Mouse (Mus musculus) forebrain, embryonic 13.5 days (tissue): ENCODE results near the gene Gdf15. TPM values are rescaled to one million over a fixed set of nuclear protein-coding genes. Genes with fewer than 3 reads are reported as not detected.
A peak's percentile ranks its signal among the peaks of the same experiment; 100 is the strongest.

Experiments used
- ATAC-seq: fragments of 200-750 bp; cut with Nextera tagmentation; 2 replicates; pipeline ENCODE4 v1.8.0; 2017
- H3K27ac ChIP-seq: fragments of 300-500 bp; sonication (generic); 2 replicates; pipeline ENCODE4 v1.5.1; 2015; ENCODE audit warnings: inconsistent platforms, mild to moderate bottlenecking, moderate library complexity
- H3K27me3 ChIP-seq: fragments of 300-500 bp; sonication (generic); 2 replicates; pipeline ENCODE4 v1.6.1; 2015; ENCODE audit warnings: mild to moderate bottlenecking, inconsistent platforms
- H3K36me3 ChIP-seq: fragments of 300-500 bp; sonication (generic); 2 replicates; pipeline ENCODE4 v1.6.1; 2015; ENCODE audit warnings: mild to moderate bottlenecking, inconsistent platforms; ENCODE audit not compliant: poor library complexity, severe bottlenecking
- H3K4me1 ChIP-seq: fragments of 300-500 bp; sonication (generic); 2 replicates; pipeline ENCODE4 v1.6.1; 2015; ENCODE audit warnings: inconsistent platforms
- H3K4me2 ChIP-seq: fragments of 300-500 bp; sonication (generic); 2 replicates; pipeline ENCODE4 v1.6.1; 2015; ENCODE audit warnings: inconsistent platforms, mild to moderate bottlenecking, moderate library complexity
- H3K4me3 ChIP-seq: fragments of 300-500 bp; sonication (generic); 2 replicates; pipeline ENCODE4 v1.5.1; 2015; ENCODE audit warnings: mild to moderate bottlenecking, inconsistent platforms
- H3K9ac ChIP-seq: fragments of 300-500 bp; sonication (generic); 2 replicates; pipeline ENCODE4 v1.6.1; 2015; ENCODE audit warnings: mild to moderate bottlenecking, inconsistent platforms
- H3K9me3 ChIP-seq: fragments of 300-500 bp; sonication (generic); replicated peaks from 2 replicates; pipeline ENCODE4 v1.6.1; 2016; ENCODE audit warnings: inconsistent platforms
- WGBS: fragments of 180-500 bp; shearing (Covaris S2); methylation state at CpG from one replicate; pipeline ENCODE4 v1.1.7; 2015; 5-methylcytosine and 5-hydroxymethylcytosine counted together
- polyA plus RNA-seq: library from polyadenylated mRNA; unstranded; fragments of >200 nt; fragmentation: Nextera tagmentation; extraction: Ambion mirVana; gene quantifications from 2 replicates; pipeline ENCODE4 v1.2.1, GENCODE M21; 2015

Gene Gdf15
- polyA plus RNA-seq, 1 experiment from 2014 or later = 0.15 TPM

- Histone ChIP-seq H3K27ac (peak overlapping the region; percentile 93), H3K4me1 (peaks cover 83% of the 10 kb centered on the region), H3K4me3 (no peak overlapping the region), H3K36me3 (peaks cover 32% of the 10 kb centered on the region), H3K9me3 (no peaks in the 10 kb centered on the region), H3K9ac (no peak overlapping the region), H3K4me2 (0 out of 2 replicates have a peak overlapping the region, but pooled peaks have one; percentile 54), H3K27me3 (peaks cover 16% of the 10 kb centered on the region; the same call in 1 of the 2 replicates)
- no peak for ATAC-seq
- 83% methylated on average over 12 of the region's 12 CpGs for WGBS
Observed at GRCm38 (mm10) chr8:70599507-70600290, 32.6 kb downstream of the Gdf15 start.

DNA sequence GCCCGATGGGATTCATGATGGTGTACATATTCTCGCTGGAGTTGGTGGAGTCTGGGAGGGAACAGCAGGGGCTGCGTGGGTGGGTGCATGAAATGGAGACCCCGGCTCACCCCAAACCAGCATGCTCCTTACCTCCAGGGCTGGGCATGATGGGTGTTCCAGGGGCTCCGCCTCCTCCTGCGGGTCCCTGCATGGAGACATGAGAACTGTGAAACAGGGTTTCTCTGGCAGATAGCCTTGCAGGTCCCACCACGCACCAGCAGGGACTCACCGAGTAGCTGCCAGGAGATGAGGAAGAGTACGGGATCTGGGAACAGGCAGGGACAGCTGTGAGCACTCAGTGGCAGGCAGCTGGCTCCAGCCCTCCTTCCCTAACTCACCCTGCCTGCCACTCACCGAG, 33.5 kb downstream of the Gdf15 start:
- Histone ChIP-seq H3K4me2 (peak overlapping the region; percentile 90), H3K9me3 (no peaks in the 10 kb centered on the region), H3K36me3 (peaks cover 32% of the 10 kb centered on the region), H3K27me3 (peaks cover 16% of the 10 kb centered on the region; the same call in 1 of the 2 replicates), H3K27ac (peak overlapping the region; percentile 5; the same call in 1 of the 2 replicates), H3K4me3 (peak overlapping the region; percentile 49), H3K9ac (peak overlapping the region; percentile 79), H3K4me1 (peaks cover 81% of the 10 kb centered on the region)
- ATAC-seq = 0 out of 2 replicates have a peak, but pooled peaks have one; percentile 0
- 15% methylated on average over 10 of the region's 10 CpGs for WGBS

- peak overlapping the region; percentile 49 for H3K4me3 ChIP-seq
- peak overlapping the region; percentile 90 for H3K4me2 ChIP-seq
- under 1% methylated on average over 29 of the region's 29 CpGs for WGBS
- peaks cover 84% of the 10 kb centered on the region for H3K4me1 ChIP-seq
- peak overlapping the region; percentile 79 for H3K9ac ChIP-seq
- H3K27me3 ChIP-seq = peaks cover 16% of the 10 kb centered on the region; the same call in 1 of the 2 replicates
- no peaks in the 10 kb centered on the region for H3K9me3 ChIP-seq
- peak; percentile 37 for ATAC-seq
- H3K27ac ChIP-seq = peak overlapping the region; percentile 51
- peaks cover 31% of the 10 kb centered on the region for H3K36me3 ChIP-seq
Observed at GRCm38 (mm10) chr8:70598283-70598682, 34.0 kb downstream of the Gdf15 start.

- H3K36me3 ChIP-seq = peaks cover 29% of the 10 kb centered on the region
- H3K27me3 ChIP-seq = peaks cover 16% of the 10 kb centered on the region; the same call in 1 of the 2 replicates
- 4% methylated on average over 62 of the region's 68 CpGs for WGBS
- peak overlapping the region; percentile 49 for H3K4me3 ChIP-seq
- H3K9ac ChIP-seq = peak overlapping the region; percentile 79
- H3K4me2 ChIP-seq = peak overlapping the region; percentile 90
- no peak for ATAC-seq
- peaks cover 84% of the 10 kb centered on the region for H3K4me1 ChIP-seq
- peak overlapping the region; percentile 51 for H3K27ac ChIP-seq
- no peaks in the 10 kb centered on the region for H3K9me3 ChIP-seq
Observed at GRCm38 (mm10) chr8:70597417-70598272, 34.6 kb downstream of the Gdf15 start.

- peaks cover 16% of the 10 kb centered on the region; the same call in 1 of the 2 replicates for H3K27me3 ChIP-seq
- peaks cover 78% of the 10 kb centered on the region for H3K4me1 ChIP-seq
- H3K4me3 ChIP-seq = peak overlapping the region; percentile 49
- H3K4me2 ChIP-seq = peak overlapping the region; percentile 90
- 83% methylated on average over 17 of the region's 17 CpGs for WGBS
- H3K27ac ChIP-seq = no peak overlapping the region
- no peaks in the 10 kb centered on the region for H3K9me3 ChIP-seq
- ATAC-seq = no peak
- peaks cover 26% of the 10 kb centered on the region for H3K36me3 ChIP-seq
- H3K9ac ChIP-seq = peak overlapping the region; percentile 79; the same call in 1 of the 2 replicates
Observed at GRCm38 (mm10) chr8:70596775-70597416, 35.4 kb downstream of the Gdf15 start.

GRCm38 (mm10) chr8:70596216-70596615, 36.0 kb downstream of the Gdf15 start:
- 93% methylated on average over 18 of the region's 18 CpGs for WGBS
- H3K27me3 ChIP-seq = peaks cover 16% of the 10 kb centered on the region; the same call in 1 of the 2 replicates
- no peak overlapping the region for H3K27ac ChIP-seq
- peaks cover 30% of the 10 kb centered on the region for H3K36me3 ChIP-seq
- H3K4me2 ChIP-seq = no peak overlapping the region
- no peaks in the 10 kb centered on the region for H3K9me3 ChIP-seq
- H3K4me3 ChIP-seq = no peak overlapping the region; the same call in 1 of the 2 replicates
- ATAC-seq = no peak
- H3K9ac ChIP-seq = no peak overlapping the region
- H3K4me1 ChIP-seq = peaks cover 71% of the 10 kb centered on the region

- H3K4me3 ChIP-seq = peak overlapping the region; percentile 66
- H3K27ac ChIP-seq = no peak overlapping the region
- no peak for ATAC-seq
- H3K4me1 ChIP-seq = peaks cover 67% of the 10 kb centered on the region
- 93% methylated on average over 12 of the region's 12 CpGs for WGBS
- H3K36me3 ChIP-seq = peaks cover 34% of the 10 kb centered on the region
- H3K9me3 ChIP-seq = no peaks in the 10 kb centered on the region
- peaks cover 16% of the 10 kb centered on the region; the same call in 1 of the 2 replicates for H3K27me3 ChIP-seq
- H3K4me2 ChIP-seq = peak overlapping the region; percentile 98; the same call in 1 of the 2 replicates
- H3K9ac ChIP-seq = no peak overlapping the region
Observed at GRCm38 (mm10) chr8:70595811-70596210, 36.4 kb downstream of the Gdf15 start.

GRCm38 (mm10) chr8:70594621-70595564, 37.4 kb downstream of the Gdf15 start:
- H3K27me3 ChIP-seq = peaks cover 16% of the 10 kb centered on the region; the same call in 1 of the 2 replicates
- H3K27ac ChIP-seq = peak overlapping the region; percentile 66
- H3K4me2 ChIP-seq = peak overlapping the region; percentile 98
- peaks cover 58% of the 10 kb centered on the region for H3K4me1 ChIP-seq
- H3K9me3 ChIP-seq = no peaks in the 10 kb centered on the region
- peaks cover 43% of the 10 kb centered on the region for H3K36me3 ChIP-seq
- peak overlapping the region; percentile 79 for H3K9ac ChIP-seq
- WGBS = 12% methylated on average over 80 of the region's 82 CpGs
- peak; percentile 5 for ATAC-seq
- H3K4me3 ChIP-seq = peak overlapping the region; percentile 66

DNA sequence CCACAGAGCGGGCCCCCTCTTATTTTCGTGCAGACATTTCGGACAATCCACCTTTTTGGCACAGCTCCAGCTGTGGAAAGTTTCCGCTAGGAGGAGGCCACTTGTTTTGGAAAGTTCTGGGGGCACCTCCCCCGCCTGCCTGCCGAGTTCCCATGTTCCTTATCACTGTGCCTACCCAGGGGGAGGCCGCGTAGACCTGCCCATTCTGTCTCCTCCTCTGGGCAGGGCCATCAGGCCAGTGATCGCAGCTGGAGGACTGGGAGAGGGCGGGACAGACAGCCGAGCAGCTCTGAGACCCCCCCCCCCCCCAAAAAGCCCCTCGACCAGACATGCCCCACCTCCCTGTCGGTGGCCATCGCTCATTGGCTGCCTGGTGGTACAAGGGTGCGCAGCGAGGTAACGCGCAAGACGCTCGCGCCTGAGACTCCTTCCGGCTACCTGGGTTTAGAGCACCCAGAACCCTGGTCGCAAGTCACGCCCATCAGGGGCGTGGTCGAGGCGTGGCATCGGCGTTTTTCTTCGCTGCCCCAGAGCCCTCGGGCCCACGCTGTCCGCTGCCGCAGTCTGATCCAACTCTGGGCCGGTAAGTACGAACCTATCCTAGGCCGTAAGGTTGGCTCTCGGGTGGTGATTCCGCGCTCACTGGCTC, 38.2 kb downstream of the Gdf15 start, which contains the start of gene Isyna1:
Isyna1 (plus strand) TSS at position 413 of the 649 bp plus-strand sequence.
- H3K9me3 ChIP-seq = no peaks in the 10 kb centered on the region
- peak within 1 kb of the TSS; percentile 66 for H3K27ac ChIP-seq
- H3K36me3 ChIP-seq = peaks cover 51% of the 10 kb centered on the region
- peak; percentile 84 for ATAC-seq
- peak within 1 kb of the TSS; percentile 98 for H3K4me2 ChIP-seq
- under 1% methylated on average over 38 of the region's 40 CpGs for WGBS
- H3K4me1 ChIP-seq = peaks cover 50% of the 10 kb centered on the region
- peak within 1 kb of the TSS; percentile 79 for H3K9ac ChIP-seq
- peak within 1 kb of the TSS; percentile 66 for H3K4me3 ChIP-seq
- peaks cover 16% of the 10 kb centered on the region; the same call in 1 of the 2 replicates for H3K27me3 ChIP-seq

- ATAC-seq = no peak
- Histone ChIP-seq H3K4me2 (peak overlapping the region; percentile 98), H3K4me3 (no peak overlapping the region)
Observed at GRCm38 (mm10) chr8:70593173-70593572, 39.1 kb downstream of the Gdf15 start.

More at GRCm38 (mm10) chr8:70593173-70593572, 39.1 kb downstream of the Gdf15 start:
- 0 out of 2 replicates have a peak overlapping the region, but pooled peaks have one; percentile 1 for H3K9ac ChIP-seq
- peaks cover 59% of the 10 kb centered on the region for H3K36me3 ChIP-seq
- H3K27ac ChIP-seq = no peak overlapping the region
- peaks cover 41% of the 10 kb centered on the region for H3K4me1 ChIP-seq
- WGBS = 60% methylated on average over 8 of the region's 8 CpGs
- H3K27me3 ChIP-seq = peaks cover 16% of the 10 kb centered on the region; the same call in 1 of the 2 replicates
- H3K9me3 ChIP-seq = no peaks in the 10 kb centered on the region
